Mouse (Mus musculus): ENCODE measurements at regions not wholly inside any gene's neighbourhood (a gene's known extent, or its start where the extent isn't known, plus 50 kb on each side); places are given as distances from the start of the nearest gene placed in this dataset.
A peak's percentile ranks its signal among the peaks of the same experiment; 100 is the strongest.

GRCm38 (mm10) chr4:150775281-150775680 lies 78.4 kb upstream of the Errfi1 start:
- peaks cover 21% of the 10 kb centered on the region for H3K4me1 ChIP-seq (replicated peaks; ENCODE audit: low read depth, low read length)
- H3K9me3 ChIP-seq (ENCODE audit: low read length) = peaks cover 7% of the 10 kb centered on the region
- H3K4me3 ChIP-seq (replicated peaks; ENCODE audit: low read length) = no peak overlapping the region
- TF ChIP-seq NANOG (IDR thresholded peaks at IDR 0.05; ENCODE audit: borderline replicate concordance, low read length) (no peak), POU5F1 (IDR thresholded peaks at IDR 0.05; ENCODE audit: borderline replicate concordance, low read length) (no peak), CTCF (conservative IDR thresholded peaks at IDR 0.05; ENCODE audit: low read length) (no peak)
- no peaks in the 10 kb centered on the region for H3K36me3 ChIP-seq (ENCODE audit: insufficient read depth, low read length)
- peaks cover 16% of the 10 kb centered on the region for H3K27me3 ChIP-seq (ENCODE audit: insufficient read depth, low read length)

GRCm38 (mm10) chr4:150774289-150774914 lies 79.3 kb upstream of the Errfi1 start:
- H3K36me3 ChIP-seq (ENCODE audit: insufficient read depth, low read length) = no peaks in the 10 kb centered on the region
- TF ChIP-seq CTCF (conservative IDR thresholded peaks at IDR 0.05; ENCODE audit: low read length) (peak; percentile 27; the same call in 1 of the 2 replicates), POU5F1 (IDR thresholded peaks at IDR 0.05; ENCODE audit: borderline replicate concordance, low read length) (no peak)
- no peak overlapping the region for H3K4me3 ChIP-seq (replicated peaks; ENCODE audit: low read length)
- H3K9me3 ChIP-seq (ENCODE audit: low read length) = peaks cover 7% of the 10 kb centered on the region
- peaks cover 21% of the 10 kb centered on the region for H3K4me1 ChIP-seq (replicated peaks; ENCODE audit: low read depth, low read length)
- peaks cover 16% of the 10 kb centered on the region for H3K27me3 ChIP-seq (ENCODE audit: insufficient read depth, low read length)

GRCm38 (mm10) chr4:150771922-150772651 lies 81.6 kb upstream of the Errfi1 start:
- Histone ChIP-seq H3K9me3 (ENCODE audit: low read length) (peaks cover 7% of the 10 kb centered on the region), H3K27me3 (ENCODE audit: insufficient read depth, low read length) (peaks cover 16% of the 10 kb centered on the region), H3K4me3 (replicated peaks; ENCODE audit: low read length) (no peak overlapping the region), H3K4me1 (replicated peaks; ENCODE audit: low read depth, low read length) (peaks cover 15% of the 10 kb centered on the region), H3K36me3 (ENCODE audit: insufficient read depth, low read length) (no peaks in the 10 kb centered on the region)
- TF ChIP-seq CTCF (conservative IDR thresholded peaks at IDR 0.05; ENCODE audit: low read length) (no peak), NANOG (IDR thresholded peaks at IDR 0.05; ENCODE audit: borderline replicate concordance, low read length) (no peak), POU5F1 (IDR thresholded peaks at IDR 0.05; ENCODE audit: borderline replicate concordance, low read length) (no peak)

GRCm38 (mm10) chr4:150771469-150771868 lies 82.2 kb upstream of the Errfi1 start:
- H3K27me3 ChIP-seq (ENCODE audit: insufficient read depth, low read length) = peaks cover 16% of the 10 kb centered on the region
- peaks cover 7% of the 10 kb centered on the region for H3K9me3 ChIP-seq (ENCODE audit: low read length)
- no peak for TF ChIP-seq POU5F1 (IDR thresholded peaks at IDR 0.05; ENCODE audit: borderline replicate concordance, low read length)
- TF ChIP-seq NANOG (IDR thresholded peaks at IDR 0.05; ENCODE audit: borderline replicate concordance, low read length) = no peak
- TF ChIP-seq CTCF (conservative IDR thresholded peaks at IDR 0.05; ENCODE audit: low read length) = no peak
- H3K4me1 ChIP-seq (replicated peaks; ENCODE audit: low read depth, low read length) = peaks cover 18% of the 10 kb centered on the region
- no peaks in the 10 kb centered on the region for H3K36me3 ChIP-seq (ENCODE audit: insufficient read depth, low read length)
- H3K4me3 ChIP-seq (replicated peaks; ENCODE audit: low read length) = no peak overlapping the region

GRCm38 (mm10) chr4:150769043-150769442 lies 84.7 kb upstream of the Errfi1 start:
- Histone ChIP-seq H3K4me1 (replicated peaks; ENCODE audit: low read depth, low read length) (peaks cover 22% of the 10 kb centered on the region), H3K9me3 (ENCODE audit: low read length) (peaks cover 2% of the 10 kb centered on the region; the same call in 1 of the 2 replicates), H3K27me3 (ENCODE audit: insufficient read depth, low read length) (peaks cover 7% of the 10 kb centered on the region), H3K36me3 (ENCODE audit: insufficient read depth, low read length) (no peaks in the 10 kb centered on the region), H3K4me3 (replicated peaks; ENCODE audit: low read length) (no peak overlapping the region)
- no peak for TF ChIP-seq POU5F1 (IDR thresholded peaks at IDR 0.05; ENCODE audit: borderline replicate concordance, low read length)
- no peak for TF ChIP-seq CTCF (conservative IDR thresholded peaks at IDR 0.05; ENCODE audit: low read length)
- no peak for TF ChIP-seq NANOG (IDR thresholded peaks at IDR 0.05; ENCODE audit: borderline replicate concordance, low read length)

GRCm38 (mm10) chr4:150758467-150759237 lies 95.1 kb upstream of the Errfi1 start:
- peaks cover 23% of the 10 kb centered on the region for H3K4me1 ChIP-seq (replicated peaks; ENCODE audit: low read depth, low read length)
- TF ChIP-seq POU5F1 (IDR thresholded peaks at IDR 0.05; ENCODE audit: borderline replicate concordance, low read length) (no peak), CTCF (conservative IDR thresholded peaks at IDR 0.05; ENCODE audit: low read length) (no peak), NANOG (IDR thresholded peaks at IDR 0.05; ENCODE audit: borderline replicate concordance, low read length) (no peak)
- no peaks in the 10 kb centered on the region for H3K9me3 ChIP-seq (ENCODE audit: low read length)
- H3K36me3 ChIP-seq (ENCODE audit: insufficient read depth, low read length) = no peaks in the 10 kb centered on the region
- no peaks in the 10 kb centered on the region for H3K27me3 ChIP-seq (ENCODE audit: insufficient read depth, low read length)
- H3K4me3 ChIP-seq (replicated peaks; ENCODE audit: low read length) = no peak overlapping the region

GRCm38 (mm10) chr4:150757815-150758426 lies 95.8 kb upstream of the Errfi1 start:
- no peaks in the 10 kb centered on the region for H3K36me3 ChIP-seq (ENCODE audit: insufficient read depth, low read length)
- H3K4me1 ChIP-seq (replicated peaks; ENCODE audit: low read depth, low read length) = peaks cover 23% of the 10 kb centered on the region
- H3K9me3 ChIP-seq (ENCODE audit: low read length) = no peaks in the 10 kb centered on the region
- no peak overlapping the region for H3K4me3 ChIP-seq (replicated peaks; ENCODE audit: low read length)
- no peaks in the 10 kb centered on the region for H3K27me3 ChIP-seq (ENCODE audit: insufficient read depth, low read length)
- no peak for TF ChIP-seq NANOG (IDR thresholded peaks at IDR 0.05; ENCODE audit: borderline replicate concordance, low read length)
- TF ChIP-seq CTCF (conservative IDR thresholded peaks at IDR 0.05; ENCODE audit: low read length) = no peak
- TF ChIP-seq POU5F1 (IDR thresholded peaks at IDR 0.05; ENCODE audit: borderline replicate concordance, low read length) = no peak

- no peaks in the 10 kb centered on the region for H3K36me3 ChIP-seq (ENCODE audit: insufficient read depth, low read length)
- no peaks in the 10 kb centered on the region for H3K9me3 ChIP-seq (ENCODE audit: low read length)
- H3K4me1 ChIP-seq (replicated peaks; ENCODE audit: low read depth, low read length) = peaks cover 23% of the 10 kb centered on the region
- 0 out of 2 replicates have a peak overlapping the region, but pooled peaks have one; percentile 17 for H3K4me3 ChIP-seq (replicated peaks; ENCODE audit: low read length)
- no peaks in the 10 kb centered on the region for H3K27me3 ChIP-seq (ENCODE audit: insufficient read depth, low read length)
- TF ChIP-seq CTCF (conservative IDR thresholded peaks at IDR 0.05; ENCODE audit: low read length) (peak; percentile 62), POU5F1 (IDR thresholded peaks at IDR 0.05; ENCODE audit: borderline replicate concordance, low read length) (no peak)
Measured at GRCm38 (mm10) chr4:150757291-150757741, 96.4 kb upstream of the Errfi1 start.

All from E14TG2a.4 (cell line).